Mouse (Mus musculus) liver, adult 2 months (tissue): ENCODE data around the gene Lrg1.

Experiments
- CTCF ChIP-seq: fragments of 200-500 bp; IDR thresholded peaks from 2 replicates; pipeline ENCODE4 v1.5.1; 2011; ENCODE audit warnings: low read depth, low read length, control low read depth
- POLR2A ChIP-seq: fragments of 200-500 bp; IDR thresholded peaks from 2 replicates; pipeline ENCODE4 v1.6.1; 2011; ENCODE audit warnings: low read length, control low read depth; ENCODE audit not compliant: insufficient read depth; ENCODE audit errors: extremely low read depth

DNA sequence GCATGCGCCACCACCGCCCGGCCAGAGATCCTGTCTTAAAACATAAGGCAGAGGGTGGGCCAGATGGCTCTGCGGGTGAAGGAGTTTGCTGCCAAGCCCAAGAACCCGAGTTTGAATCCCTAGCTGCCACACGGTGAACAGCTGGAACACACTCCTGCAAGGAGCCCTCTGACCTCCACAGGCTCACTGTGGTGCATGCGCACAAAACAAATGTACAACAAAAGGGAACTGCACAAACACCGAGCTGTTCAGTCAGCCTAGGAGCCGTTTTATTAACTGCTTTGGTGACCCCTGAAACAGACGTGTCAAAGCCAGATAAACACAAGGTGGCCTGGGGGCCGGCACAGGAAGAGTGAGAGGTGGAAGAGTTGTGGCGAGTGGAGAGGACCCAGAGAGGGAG lies 2.4 kb downstream of the Lrg1 start:
- TF ChIP-seq CTCF: no peak
- TF ChIP-seq POLR2A: no peak
